Mouse (Mus musculus) embryonic stem cell, embryonic (primary cell): ENCODE results near the gene Irf3.

Experiments used
- CTCF ChIA-PET, 4 experiments: fragments of 300-600 bp in 2 of 4; fragments of 350-600 bp in 2 of 4; sonication (Branson Sonifier 250); formaldehyde crosslinking; loops; one replicate each; lab custom pipeline; 2022; ENCODE audit warnings: inconsistent platforms in 2 of 4; lab: Charles Lee
- POLR2A ChIA-PET, 4 experiments: fragments of 300-600 bp in 2 of 4; fragments of 350-600 bp in 2 of 4; sonication (Branson Sonifier 250); formaldehyde crosslinking; loops; one replicate each; lab custom pipeline; 2022; ENCODE audit warnings: antibody characterized with exemption in 4 of 4, inconsistent platforms in 1 of 4; lab: Charles Lee

The Irf3 gene

GRCm38 (mm10) chr7:45008411-45008810 lies 11.0 kb downstream of the Irf3 start:
- POLR2A ChIA-PET, result interaction anchor here in 3 of 4 experiments (0.5 to 14.1 kb wide), 9 partner anchors 7 to 876 kb away, joined by 3 to 155 read pairs (median 6); partner anchors contain the start of genes Rras (in 2 of the 3), Ap2a1 (in 1 of the 3), Irf3 (in 1 of the 3) and Prmt1 (in 1 of the 3)
- CTCF ChIA-PET, result interaction anchor here in 1 of 4 experiments (1.2 kb wide), 1 partner anchor 59 kb away, joined by 3 read pairs; no protein-coding TSS in a partner anchor

GRCm38 (mm10) chr7:45012011-45012410 lies 14.6 kb downstream of the Irf3 start:
- ChIA-PET POLR2A (interaction anchor here in 3 of 4 experiments (0.5 to 8.7 kb wide), 12 partner anchors 8 to 269 kb away, joined by 3 to 155 read pairs (median 3); partner anchors contain the start of genes Bcl2l12 (in 2 of the 3), Irf3 (in 2 of the 3) and Prmt1 (in 2 of the 3)), CTCF (no interaction called here)

DNA sequence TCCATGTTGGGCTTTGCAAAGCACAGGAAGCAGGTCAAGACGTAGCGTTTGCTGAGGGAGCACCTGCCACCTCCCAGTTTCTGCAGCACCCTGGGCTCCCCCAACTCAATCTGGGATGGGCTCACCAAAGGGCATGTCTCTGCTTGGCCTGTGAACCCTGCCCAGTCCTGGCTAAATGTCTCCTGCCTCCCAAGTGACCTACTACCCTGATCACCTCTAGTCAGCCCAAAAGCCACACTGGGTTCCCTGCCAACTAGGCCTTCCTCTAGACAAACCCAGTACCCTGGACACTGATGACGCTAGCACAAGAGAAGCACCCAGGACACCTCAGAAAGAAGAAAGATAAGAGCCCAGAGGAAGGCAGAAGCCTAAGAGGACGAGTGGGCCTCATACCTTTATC lies 15.4 kb downstream of the Irf3 start:
- ChIA-PET POLR2A (interaction anchor here in 3 of 4 experiments (0.7 to 8.7 kb wide), 10 partner anchors 9 to 61 kb away, joined by 3 to 155 read pairs (median 4); partner anchors contain the start of genes Irf3 (in 3 of the 3), Bcl2l12 (in 2 of the 3) and Prmt1 (in 2 of the 3)), CTCF (no interaction called here)

- ChIA-PET POLR2A (interaction anchor here (0.6 to 8.7 kb wide), 20 partner anchors 8 to 111 kb away, joined by 3 to 155 read pairs (median 5); partner anchors contain the start of genes Irf3 (in 3 of the 4), Bcl2l12 (in 2 of the 4), Prmt1 (in 2 of the 4) and Rpl13a (in 1 of the 4)), CTCF (interaction anchor here in 1 of 4 experiments (0.6 kb wide), 1 partner anchor 269 kb away, joined by 4 read pairs; no protein-coding TSS in a partner anchor)
These were observed 16.1 kb downstream of the Irf3 start for GRCm38 (mm10) chr7:45013366-45014095.

DNA sequence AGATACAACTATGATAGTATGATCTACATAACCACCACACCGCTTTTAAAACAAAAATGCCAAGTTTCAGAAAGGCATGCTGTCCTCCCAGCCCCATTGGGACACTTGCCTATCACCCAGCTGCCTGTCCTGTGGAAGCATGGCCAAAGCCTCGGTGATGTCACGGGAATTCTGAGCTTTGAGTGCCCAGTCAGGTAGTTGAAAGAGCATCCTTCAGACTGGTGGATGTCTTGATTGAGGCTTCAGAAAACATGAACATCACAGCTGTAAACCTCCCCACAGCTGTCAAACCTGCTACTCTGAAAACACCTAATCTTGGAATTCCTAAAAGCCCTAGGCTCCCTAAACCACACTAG lies 16.6 kb downstream of the Irf3 start:
- ChIA-PET CTCF (interaction anchor here in 2 of 4 experiments (0.6 to 0.9 kb wide), 2 partner anchors 61 to 269 kb away, joined by 3 to 4 read pairs; no protein-coding TSS in a partner anchor), POLR2A (interaction anchor here (0.6 to 8.7 kb wide), 18 partner anchors 8 to 165 kb away, joined by 3 to 155 read pairs (median 5); partner anchors contain the start of genes Prmt1 (in 2 of the 4), Bcl2l12 (in 1 of the 4), Irf3 (in 1 of the 4) and Rpl13a (in 1 of the 4))

DNA sequence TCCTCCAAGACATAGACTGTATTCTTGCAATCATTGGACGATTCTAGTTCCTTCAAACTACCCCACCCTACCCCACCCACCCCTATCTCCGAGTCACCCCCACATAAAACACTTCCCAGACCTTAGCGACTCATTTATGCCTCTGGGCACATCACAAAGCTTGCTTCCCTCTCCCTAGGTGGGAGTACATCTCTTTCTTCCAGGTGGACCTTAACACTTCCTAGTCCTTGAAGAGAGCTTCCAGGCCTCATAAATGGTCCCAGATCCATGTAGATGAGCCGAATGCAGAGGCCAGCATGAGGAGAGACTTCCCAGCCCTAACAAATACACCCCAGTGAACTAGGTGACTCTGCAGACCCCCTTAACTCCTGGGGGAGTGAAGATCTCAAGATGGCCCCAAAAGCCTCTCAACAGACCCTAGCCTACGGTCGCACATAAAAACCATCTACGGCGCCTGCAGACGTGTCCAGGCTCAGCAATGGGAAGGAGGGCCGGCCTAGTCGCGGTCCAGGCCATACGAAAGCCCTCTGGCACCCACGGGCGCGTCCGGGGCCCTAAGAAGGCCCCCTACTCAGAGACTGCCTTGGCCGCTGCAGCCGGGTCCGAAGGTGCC lies 18.0 kb downstream of the Irf3 start:
- ChIA-PET POLR2A (interaction anchor here (0.5 to 8.7 kb wide), 59 partner anchors 9 to 732 kb away, joined by 3 to 155 read pairs (median 4); partner anchors contain the start of genes Bcl2l12 (in 3 of the 4), Irf3 (in 3 of the 4), Prmt1 (in 3 of the 4) and Aldh16a1 (in 2 of the 4)), CTCF (interaction anchor here in 1 of 4 experiments (0.6 to 3.9 kb wide), 4 partner anchors 33 to 86 kb away, joined by 3 to 44 read pairs (median 6); partner anchors contain the start of gene Ap2a1)

DNA sequence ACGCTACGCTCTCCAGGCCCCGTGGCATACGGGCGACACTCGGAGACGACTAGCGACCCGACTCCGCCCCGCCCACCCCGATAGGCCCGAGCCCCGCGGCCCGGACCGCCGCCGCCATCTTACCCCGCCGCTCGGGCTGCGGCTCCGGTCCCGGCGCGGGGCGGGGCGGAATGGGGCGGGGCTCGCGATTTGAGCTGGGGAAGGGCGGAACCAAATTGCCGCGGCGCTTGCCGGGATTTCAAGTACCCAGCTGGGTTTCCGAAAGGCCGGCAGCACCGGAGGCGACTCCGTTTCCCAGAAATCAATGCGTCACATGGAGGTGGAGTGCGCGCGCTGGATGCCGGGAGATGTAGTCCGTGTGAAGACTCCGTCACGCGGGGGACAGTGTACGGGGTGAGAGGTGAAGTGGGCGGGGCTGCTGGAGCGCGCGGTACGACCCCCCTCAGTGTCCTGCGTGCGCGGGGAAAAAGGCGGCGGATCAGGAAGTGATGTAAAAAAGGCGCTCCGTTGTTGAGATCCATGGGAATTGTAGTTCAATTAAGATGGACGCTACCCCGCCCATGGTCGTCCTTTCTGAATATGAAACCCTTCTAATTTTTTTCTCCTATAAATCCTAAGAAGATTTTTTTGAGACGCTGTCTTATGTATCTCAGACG lies 18.6 kb downstream of the Irf3 start, which contains the start of gene Scaf1:
Scaf1 (minus strand) TSS at position 407 of the 656 bp plus-strand sequence.
- ChIA-PET POLR2A (interaction anchor here in 3 of 4 experiments (0.5 to 8.7 kb wide), 63 partner anchors 8 to 731 kb away, joined by 3 to 155 read pairs (median 4); partner anchors contain the start of genes Bcl2l12 (in 3 of the 3), Irf3 (in 3 of the 3), Prmt1 (in 3 of the 3) and Aldh16a1 (in 2 of the 3)), CTCF (interaction anchor here in 2 of 4 experiments (0.6 to 3.9 kb wide), 7 partner anchors 20 to 118 kb away, joined by 3 to 44 read pairs (median 5); partner anchors contain the start of gene Ap2a1 (in 1 of the 2))

DNA sequence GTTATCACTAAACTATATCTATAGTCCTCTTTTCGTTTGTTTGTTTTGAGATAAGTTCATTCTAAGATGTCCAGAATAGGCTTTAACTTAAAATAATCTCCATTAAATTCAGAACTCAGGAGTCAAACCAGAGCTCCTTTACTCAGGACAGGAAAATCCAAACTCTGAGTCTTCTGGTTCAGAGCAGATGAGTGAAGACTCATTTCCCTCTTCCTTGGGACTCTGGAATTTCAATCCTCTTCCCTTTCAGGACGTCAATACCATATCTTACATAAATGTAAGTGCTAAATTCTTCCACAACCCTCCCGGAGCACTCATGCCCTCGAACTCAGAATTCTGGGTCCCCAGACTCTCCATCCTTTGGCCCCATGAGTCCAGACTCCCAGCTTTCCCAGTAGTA lies 19.3 kb downstream of the Irf3 start:
- POLR2A ChIA-PET, result interaction anchor here in 3 of 4 experiments (0.7 to 8.7 kb wide), 87 partner anchors 9 to 701 kb away, joined by 3 to 155 read pairs (median 6); partner anchors contain the start of genes Irf3 (in 3 of the 3), Prmt1 (in 3 of the 3), Prr12 (in 3 of the 3) and Ap2a1 (in 2 of the 3)
- CTCF ChIA-PET, result interaction anchor here in 3 of 4 experiments (0.7 to 3.9 kb wide), 17 partner anchors 12 to 369 kb away, joined by 3 to 44 read pairs (median 4); partner anchors contain the start of genes Ap2a1 (in 1 of the 3), Prr12 (in 1 of the 3) and Prrg2 (in 1 of the 3)

DNA sequence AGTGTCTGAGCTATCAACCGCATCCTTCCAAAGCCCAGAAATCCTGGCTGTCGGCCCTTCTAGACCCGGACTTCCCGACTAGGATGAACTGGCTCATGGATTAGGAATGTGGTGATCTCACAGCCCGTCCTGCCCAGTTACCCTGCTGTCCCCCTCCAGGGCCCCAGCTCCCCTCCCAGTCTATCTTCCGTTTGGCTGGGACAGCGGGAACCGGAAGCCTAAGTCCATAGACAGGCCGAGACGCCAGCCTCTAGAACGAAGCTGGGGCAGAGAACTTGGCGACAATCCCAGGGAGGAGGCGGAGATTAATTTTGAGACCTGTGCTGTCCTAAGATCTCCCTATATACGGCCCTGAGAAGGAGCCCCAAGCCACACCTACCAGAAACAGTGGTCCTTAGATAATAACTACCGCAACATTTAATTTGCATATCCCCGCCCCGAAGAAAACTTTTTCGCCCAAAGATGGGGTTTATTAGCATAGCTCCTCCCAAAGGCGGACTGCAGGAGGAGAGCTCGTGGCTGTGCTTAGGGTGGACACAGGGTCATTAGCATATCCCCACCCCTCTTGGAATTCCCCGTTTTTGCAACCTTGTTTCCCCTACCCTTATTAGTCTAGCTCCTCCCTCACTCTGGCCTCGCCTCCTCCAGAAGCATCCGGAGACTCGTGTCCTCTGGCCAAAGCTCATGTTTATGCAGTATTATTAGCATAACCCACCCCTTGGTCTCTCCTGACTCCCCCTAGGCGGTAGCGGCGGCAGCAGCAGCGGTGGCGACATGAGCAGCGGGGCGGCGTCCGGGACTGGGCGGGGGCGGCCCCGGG lies 20.0 kb downstream of the Irf3 start, which contains the start of gene Rras:
Rras (plus strand) TSS at position 720 of the 820 bp plus-strand sequence.
- POLR2A ChIA-PET, result interaction anchor here (0.6 to 8.7 kb wide), 149 partner anchors 9 to 701 kb away, joined by 3 to 155 read pairs (median 5); partner anchors contain the start of genes Il4i1 (in 3 of the 4), Irf3 (in 3 of the 4), Nup62 (in 3 of the 4) and Prmt1 (in 3 of the 4)

DNA sequence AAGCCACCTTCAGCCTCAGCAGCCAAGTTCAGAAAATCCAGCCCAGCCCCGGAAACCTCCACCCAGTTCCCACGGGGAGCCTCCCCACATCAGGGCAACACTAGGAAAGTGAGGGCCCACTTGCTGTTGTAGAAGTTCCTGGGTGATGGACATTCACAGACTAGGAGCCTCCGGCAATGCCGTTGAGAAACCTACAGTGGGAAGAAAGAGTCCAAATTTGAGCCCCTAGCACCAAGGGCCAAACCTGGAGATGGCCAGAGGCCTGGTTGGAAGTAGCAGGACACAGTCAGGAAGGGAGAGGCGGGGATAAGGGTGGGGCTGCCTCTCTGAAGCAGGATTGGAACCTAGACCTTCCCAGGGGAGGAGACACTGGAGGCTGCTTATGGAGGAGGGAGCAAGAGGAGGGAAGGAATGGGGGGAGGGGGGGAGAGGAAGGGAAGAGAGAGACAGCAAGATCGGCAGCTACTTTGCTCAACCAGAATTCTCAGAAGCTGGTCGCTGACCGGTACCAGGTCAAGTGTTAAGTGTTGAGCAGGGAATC lies 21.7 kb downstream of the Irf3 start:
- ChIA-PET CTCF (interaction anchor here in 1 of 4 experiments (2.0 to 3.9 kb wide), 2 partner anchors 48 to 143 kb away, joined by 10 to 44 read pairs; no protein-coding TSS in a partner anchor), POLR2A (interaction anchor here in 3 of 4 experiments (0.6 to 8.7 kb wide), 26 partner anchors 7 to 322 kb away, joined by 3 to 155 read pairs (median 20); partner anchors contain the start of genes Prmt1 (in 3 of the 3), Irf3 (in 2 of the 3), Prr12 (in 2 of the 3) and Aldh16a1 (in 1 of the 3))

More for the DNA sequence above, 20.0 kb downstream of the Irf3 start, which contains the start of gene Rras:
- CTCF ChIA-PET, result interaction anchor here (0.5 to 3.9 kb wide), 42 partner anchors 10 to 784 kb away, joined by 3 to 44 read pairs (median 4); partner anchors contain the start of genes Aldh16a1 (in 1 of the 4), Ap2a1 (in 1 of the 4), Pih1d1 (in 1 of the 4) and Prmt1 (in 1 of the 4)

DNA sequence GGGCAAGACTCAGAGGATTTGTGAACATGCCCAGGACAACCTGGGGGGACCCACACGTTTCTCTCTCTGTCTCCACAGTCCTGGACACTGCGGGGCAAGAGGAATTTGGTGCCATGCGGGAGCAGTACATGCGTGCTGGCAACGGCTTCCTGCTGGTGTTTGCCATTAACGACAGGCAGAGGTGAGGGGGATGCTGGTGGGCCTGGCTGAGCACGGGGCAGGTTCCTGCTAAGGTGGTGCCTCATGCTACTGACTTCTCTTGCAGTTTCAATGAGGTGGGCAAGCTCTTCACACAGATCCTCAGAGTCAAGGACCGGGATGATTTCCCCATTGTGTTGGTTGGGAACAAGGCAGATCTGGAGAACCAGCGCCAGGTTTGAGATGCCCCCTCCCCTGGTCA lies 22.8 kb downstream of the Irf3 start:
- ChIA-PET CTCF (no interaction called here), POLR2A (interaction anchor here in 2 of 4 experiments (0.6 to 4.4 kb wide), 4 partner anchors 18 to 105 kb away, joined by 3 to 18 read pairs (median 3); no protein-coding TSS in a partner anchor)

- ChIA-PET CTCF (interaction anchor here in 2 of 4 experiments (0.5 to 2.9 kb wide), 4 partner anchors 14 to 72 kb away, joined by 3 to 11 read pairs (median 6); partner anchors contain the start of gene Prmt1 (in 1 of the 2)), POLR2A (interaction anchor here in 2 of 4 experiments (1.3 to 8.0 kb wide), 5 partner anchors 14 to 30 kb away, joined by 3 to 66 read pairs (median 6); no protein-coding TSS in a partner anchor)
These were observed 26.3 kb downstream of the Irf3 start for GRCm38 (mm10) chr7:45023711-45024110.

DNA sequence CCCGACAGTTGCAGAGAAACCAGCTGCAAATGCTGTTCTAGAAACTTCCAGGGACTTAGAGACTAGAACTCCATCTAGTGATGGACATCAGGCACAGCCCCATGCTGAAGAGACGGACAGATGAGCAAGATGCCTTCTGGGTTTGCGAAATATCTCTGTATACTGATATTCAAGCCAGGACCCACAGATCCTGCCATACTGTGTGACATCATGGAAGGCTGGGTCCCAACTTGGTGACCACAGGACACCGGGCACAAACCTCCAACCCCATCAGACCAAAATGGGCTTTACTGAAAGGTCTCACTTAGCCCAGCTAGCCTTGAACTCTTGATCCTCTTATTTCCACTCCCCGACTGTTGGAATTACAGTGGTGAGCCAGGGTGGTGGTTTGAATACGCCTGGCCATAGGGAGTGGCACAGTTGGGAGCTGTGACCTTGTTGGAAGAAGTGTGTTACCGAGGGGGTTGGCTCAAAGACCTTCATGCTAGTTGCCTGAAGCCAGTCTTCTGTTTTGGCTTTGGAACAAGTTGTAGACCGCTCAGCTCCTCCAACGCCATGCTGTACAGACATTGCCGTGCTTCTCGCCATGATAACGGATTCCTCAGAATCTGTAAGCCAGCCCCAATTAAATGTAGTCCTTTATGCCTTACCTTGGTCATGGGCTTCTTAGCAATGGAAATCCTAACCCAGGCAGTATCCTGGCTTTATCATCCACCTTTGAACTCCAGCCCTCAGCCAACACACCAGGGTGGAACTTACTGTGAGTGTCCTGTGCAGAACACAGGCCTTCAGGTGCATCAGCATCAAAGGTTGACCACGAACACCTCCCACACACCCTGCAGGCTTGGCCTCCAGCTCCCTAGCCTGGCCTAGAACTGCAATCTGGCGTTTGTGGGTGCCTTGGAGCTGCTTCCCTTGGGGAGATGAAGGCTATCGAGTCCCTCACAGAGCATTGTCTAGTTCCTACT lies 27.1 kb downstream of the Irf3 start:
- CTCF ChIA-PET, result interaction anchor here in 3 of 4 experiments (0.5 to 5.2 kb wide), 16 partner anchors 11 to 720 kb away, joined by 3 to 23 read pairs (median 4); partner anchors contain the start of gene Prmt1 (in 1 of the 3)
- POLR2A ChIA-PET, result interaction anchor here in 3 of 4 experiments (0.6 to 8.0 kb wide), 27 partner anchors 7 to 621 kb away, joined by 3 to 66 read pairs (median 4); partner anchors contain the start of genes Prmt1 (in 3 of the 3), Ap2a1 (in 2 of the 3), Scaf1 (in 2 of the 3) and Irf3 (in 1 of the 3)
